ENCODE assay signal across 9 mouse cellular contexts in the genomic region with DNA sequence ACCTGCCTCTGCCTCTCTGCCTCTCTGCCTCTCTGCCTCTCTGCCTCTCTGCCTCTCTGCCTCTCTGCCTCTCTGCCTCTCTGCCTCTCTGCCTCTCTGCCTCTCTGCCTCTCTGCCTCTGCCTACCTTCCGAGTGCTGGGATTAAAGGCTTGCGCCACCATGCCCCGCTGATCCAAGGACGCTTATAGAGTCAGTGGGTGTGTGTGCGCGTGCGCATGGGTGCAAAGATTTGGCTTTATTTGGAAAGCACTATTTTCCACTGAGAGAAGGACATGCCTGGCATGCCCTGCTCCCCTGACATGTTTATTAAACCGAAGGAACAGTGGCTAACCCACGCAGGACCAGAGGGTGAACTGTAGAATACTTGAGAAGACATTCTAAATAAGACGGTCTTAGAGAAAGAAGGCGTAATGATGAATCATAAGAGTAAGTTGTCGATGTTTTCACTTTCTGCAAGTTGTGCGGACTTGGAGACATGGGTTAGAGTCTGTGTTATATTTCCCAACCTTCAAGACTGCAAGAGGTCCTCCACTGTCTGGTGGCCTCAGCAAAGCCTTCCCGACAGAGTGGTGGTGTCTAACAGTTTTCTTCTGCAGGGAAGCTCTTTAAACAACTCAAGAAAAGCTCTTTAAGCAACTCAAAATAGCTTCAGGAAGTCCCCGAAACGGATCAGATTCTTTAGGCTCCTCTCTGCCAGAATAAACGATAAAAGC. TPM values are rescaled to one million over a fixed set of nuclear protein-coding genes. Genes with fewer than 3 reads are reported as not detected.
DNase-seq lines count a peak whose midpoint lies in the region; ATAC-seq and TF ChIP-seq lines count a peak whose summit lies in the region.
"Had no signal": no experiment of that assay in that cellular context is flagged by ENCODE, and none has a peak within 500 bp of the region (broad histone marks: within the 10 kb centered on the region; RNA-seq: fewer than 3 reads in every experiment).

No protein-coding gene starts in this region.

- H3K4me3 ChIP-seq in erythroblast, embryonic 14.5 days (replicated peaks), result peak overlapping the region; percentile 94
- H3K4me3 ChIP-seq in lung, embryonic 15.5 days, result peak overlapping the region; percentile 82; the same call in 1 of the 2 replicates
- H3K4me3 ChIP-seq in hindbrain, postnatal 0 days (ENCODE audit: low read length), result no peak overlapping the region
- peak overlapping the region; percentile 65 for H3K4me3 ChIP-seq in myocyte

- ATAC-seq in erythroblast, adult 5-6 weeks (replicated peaks; ENCODE audit: low FRiP score, poor library complexity, severe bottlenecking), result no peak
- ATAC-seq in lung, embryonic 15.5 days (ENCODE audit: borderline replicate concordance, extremely low read depth, low FRiP score, low TSS enrichment), result no peak
- ATAC-seq in hindbrain, postnatal 0 days, result no peak

- DNase-seq in lung, postnatal 10 days, result no peak
- no peak for DNase-seq in hindbrain, postnatal 0 days (ENCODE audit: low spot score)
- no peak for DNase-seq in spleen, postnatal 36 days (ENCODE audit: low spot score in 2 of 2)
- no peak for DNase-seq in thymus, adult 18-20 months
- DNase-seq: right cerebral cortex, postnatal 14 days had no signal

- no peak overlapping the region for H3K27ac ChIP-seq in lung, embryonic 15.5 days
- H3K27ac ChIP-seq in hindbrain, postnatal 0 days, result no peak overlapping the region

- H3ac ChIP-seq in myocyte (ENCODE audit: control insufficient read depth, insufficient read length), result peak overlapping the region; percentile 2

- no peaks in the 10 kb centered on the region for H3K27me3 ChIP-seq in erythroblast, embryonic 14.5 days (ENCODE audit: control insufficient read depth)
- H3K27me3 ChIP-seq in lung, embryonic 15.5 days, result no peaks in the 10 kb centered on the region
- no peaks in the 10 kb centered on the region for H3K27me3 ChIP-seq in hindbrain, postnatal 0 days (ENCODE audit: insufficient read depth, low read length)
- no peaks in the 10 kb centered on the region for H3K27me3 ChIP-seq in myocyte (ENCODE audit: control insufficient read depth, insufficient read depth, insufficient read length)

- H3K4me2 ChIP-seq in lung, embryonic 15.5 days, result peak overlapping the region; percentile 81
- H3K4me2 ChIP-seq in hindbrain, postnatal 0 days (ENCODE audit: low read depth, low read length), result peak overlapping the region; percentile 86; the same call in 1 of the 2 replicates
- H3K4me2 ChIP-seq in myocyte (ENCODE audit: low read depth), result peak overlapping the region; percentile 76

- no peaks in the 10 kb centered on the region for H3K9me3 ChIP-seq in erythroblast, embryonic 14.5 days (ENCODE audit: control insufficient read depth, low read length)
- no peaks in the 10 kb centered on the region for H3K9me3 ChIP-seq in lung, embryonic 15.5 days
- no peaks in the 10 kb centered on the region for H3K9me3 ChIP-seq in hindbrain, postnatal 0 days (ENCODE audit: low read length)

- no peak for TF ChIP-seq CTCF in hindbrain, postnatal 0 days (IDR thresholded peaks at IDR 0.05; ENCODE audit: low read depth)

- H3K36me3 ChIP-seq in erythroblast, embryonic 14.5 days (ENCODE audit: control insufficient read depth), result peaks cover 15% of the 10 kb centered on the region
- 0 out of 2 replicates have a peak, but pooled peaks cover 5% of the 10 kb centered on the region for H3K36me3 ChIP-seq in lung, embryonic 15.5 days
- H3K36me3 ChIP-seq in hindbrain, postnatal 0 days (ENCODE audit: insufficient read depth, low read length), result 0 out of 2 replicates have a peak, but pooled peaks cover 9% of the 10 kb centered on the region
- no peaks in the 10 kb centered on the region for H3K36me3 ChIP-seq in myocyte (ENCODE audit: control insufficient read depth, insufficient read depth)

- peaks cover 29% of the 10 kb centered on the region for H3K4me1 ChIP-seq in erythroblast, embryonic 14.5 days (ENCODE audit: control insufficient read depth)
- peaks cover 19% of the 10 kb centered on the region for H3K4me1 ChIP-seq in lung, embryonic 15.5 days
- H3K4me1 ChIP-seq in hindbrain, postnatal 0 days (ENCODE audit: insufficient read depth, low read length), result peaks cover 11% of the 10 kb centered on the region

- H3K79me2 ChIP-seq in myocyte (ENCODE audit: control insufficient read depth, insufficient read depth), result peaks cover 10% of the 10 kb centered on the region

- 74% methylated on average over 17 of the region's 17 CpGs for WGBS in lung, embryonic 15.5 days
- WGBS in hindbrain, postnatal 0 days, result 85% methylated on average over 17 of the region's 17 CpGs

- no peak overlapping the region for H3K9ac ChIP-seq in lung, embryonic 15.5 days
- H3K9ac ChIP-seq in hindbrain, postnatal 0 days (replicated peaks; ENCODE audit: low read length), result no peak overlapping the region

- no peak for TF ChIP-seq POLR2A in myocyte (IDR thresholded peaks at IDR 0.05; ENCODE audit: insufficient read length, low read depth)

TF ChIP-seq in myocyte, 11 proteins besides CTCF, POLR2A, EP300 and RAD21:
- no peak for TF ChIP-seq MAX (IDR thresholded peaks at IDR 0.05; ENCODE audit: low read depth)
TF ChIP-seq in myocyte: peak in this region for 0.

RNA-seq across cellular contexts. Expression of a gene that starts 1.0 kb away (rescaled TPM):
- 0.22 and 0.44 TPM in 2 replicates for polyA plus RNA-seq in erythroblast, embryonic 14.5 days (2012)
- 8.3 and 9.0 TPM in 2 replicates for total RNA-seq in erythroblast, adult 5-6 weeks (2015; ENCODE audit: low replicate concordance)
- 10.3 and 14.1 TPM in 2 replicates for total RNA-seq in erythroblast, adult 5-6 weeks (2017; ENCODE audit: low replicate concordance)
- 18.5 and 20.2 TPM in 2 replicates for polyA plus RNA-seq in lung, embryonic 15.5 days (2015; fragmentation: Nextera tagmentation; extraction: Ambion mirVana)
- total RNA-seq in hindbrain, postnatal 0 days (2014; rRNA removed), result 39.1 and 41.3 TPM in 2 replicates
- polyA plus RNA-seq in hindbrain, postnatal 0 days (2015; fragmentation: Nextera tagmentation; extraction: Ambion mirVana), result 23.2 and 24.1 TPM in 2 replicates
- polyA plus RNA-seq in myocyte (2012; fragmentation: generic; extraction: Trizol), result 7.8 TPM
